Mouse (Mus musculus): ENCODE data around the gene Gm9999. TPM values are rescaled to one million over a fixed set of nuclear protein-coding genes. Genes with fewer than 3 reads are reported as not detected.
A peak's percentile ranks its signal among the peaks of the same experiment; 100 is the strongest.
"Not testable (repeated sequence)": the region's sequence is repeated elsewhere in the genome, so short reads cannot be mapped to it uniquely, and the experiment has no call there.

The Gm9999 gene
- not detected for polyA plus RNA-seq (2017; shearing (Covaris generic))

GRCm38 (mm10) chr7:46983280-46983679 lies at the start of gene Gm9999:
Gene Gm9999, plus strand, starts transcription at chr7:46983580.
- no peak for ATAC-seq

- no peak for ATAC-seq
Measured at GRCm38 (mm10) chr7:46934788-46935187, 48.6 kb upstream of the Gm9999 start.

GRCm38 (mm10) chr7:46935847-46936246 lies 47.5 kb upstream of the Gm9999 start:
- no peak for ATAC-seq

- ATAC-seq: peak; percentile 88
Measured at GRCm38 (mm10) chr7:46957831-46958691, 25.3 kb upstream of the Gm9999 start, which contains the start of gene Uevld. Gene Uevld, minus strand, starts transcription at chr7:46958527.

GRCm38 (mm10) chr7:46958853-46959252 lies 24.5 kb upstream of the Gm9999 start:
- no peak for ATAC-seq

- ATAC-seq: no peak
Measured at GRCm38 (mm10) chr7:46960991-46961390, 22.4 kb upstream of the Gm9999 start.

GRCm38 (mm10) chr7:46962132-46962531 lies 21.2 kb upstream of the Gm9999 start:
- no peak for ATAC-seq

GRCm38 (mm10) chr7:46962806-46963618 lies 20.4 kb upstream of the Gm9999 start:
- peak; percentile 75 for ATAC-seq

GRCm38 (mm10) chr7:46964070-46964469 lies 19.3 kb upstream of the Gm9999 start:
- no peak for ATAC-seq

- no peak for ATAC-seq
Measured at GRCm38 (mm10) chr7:46969898-46970297, 13.5 kb upstream of the Gm9999 start.

- ATAC-seq: no peak
Measured at GRCm38 (mm10) chr7:46974648-46975047, 8.7 kb upstream of the Gm9999 start.

GRCm38 (mm10) chr7:46975456-46975855 lies 7.9 kb upstream of the Gm9999 start:
- no peak for ATAC-seq

- no peak for ATAC-seq
Measured at GRCm38 (mm10) chr7:46985718-46986505, 2.5 kb downstream of the Gm9999 start.

GRCm38 (mm10) chr7:46986646-46987045 lies 3.3 kb downstream of the Gm9999 start:
- ATAC-seq: no peak

- no peak for ATAC-seq
Measured at GRCm38 (mm10) chr7:46987073-46987472, 3.7 kb downstream of the Gm9999 start.

GRCm38 (mm10) chr7:46989387-46989786 lies 6.0 kb downstream of the Gm9999 start:
- ATAC-seq: not testable (repeated sequence)

- no peak for ATAC-seq
Measured at GRCm38 (mm10) chr7:46993079-46993478, 9.7 kb downstream of the Gm9999 start.

GRCm38 (mm10) chr7:46995558-46995957 lies 12.2 kb downstream of the Gm9999 start:
- no peak for ATAC-seq

GRCm38 (mm10) chr7:46997008-46997407 lies 13.6 kb downstream of the Gm9999 start:
- no peak for ATAC-seq

GRCm38 (mm10) chr7:46997644-46998395 lies 14.4 kb downstream of the Gm9999 start:
- no peak for ATAC-seq

GRCm38 (mm10) chr7:46998942-46999341 lies 15.6 kb downstream of the Gm9999 start:
- no peak for ATAC-seq

Data from activated CD4-positive, CD25-positive, alpha-beta regulatory T cell, adult 4 months (primary cell).